Mouse (Mus musculus) layer of hippocampus, postnatal 10 days (tissue): ENCODE results near the gene Tcf25. TPM values are rescaled to one million over a fixed set of nuclear protein-coding genes. Genes with fewer than 3 reads are reported as not detected.

Source experiments
- total RNA-seq, 2 experiments: library from RNA; stranded (reverse); gene quantifications; 2 replicates each; pipeline ENCODE4 v1.2.3; 2021

Tcf25 gene
- total RNA-seq, 2 experiments from 2014 or later, result 439 to 445 TPM

Other genes starting within 250 kb of the Tcf25 start
- gene Sult5a1, start 215.4 kb upstream of the Tcf25 start, total RNA-seq, result 1 to 10 TPM in 1 of 2 experiments, under 1 TPM in 1; 0.80 to 1.1 TPM
- under 1 TPM; 0.25 to 0.41 TPM for gene Dpep1, start 187.5 kb upstream of the Tcf25 start, total RNA-seq
- 100 to 1,000 TPM; 120 to 143 TPM for gene Chmp1a, start 161.0 kb upstream of the Tcf25 start, total RNA-seq
- 1 to 10 TPM; 7.7 to 9.8 TPM for gene Spata33, start 160.9 kb upstream of the Tcf25 start, total RNA-seq
- gene Cdk10, start 148.9 kb upstream of the Tcf25 start, total RNA-seq, result 10 to 100 TPM; 70.3 to 80.8 TPM
- gene Spata2l, start 137.5 kb upstream of the Tcf25 start, total RNA-seq, result 10 to 100 TPM; 83.0 to 91.1 TPM
- 10 to 100 TPM; 23.5 to 26.1 TPM for gene Zfp276, start 119.6 kb upstream of the Tcf25 start, total RNA-seq
- gene Vps9d1, start 119.4 kb upstream of the Tcf25 start, total RNA-seq, result 10 to 100 TPM; 58.4 to 63.4 TPM
- 1 to 10 TPM; 2.5 to 4.7 TPM for gene Fanca, start 55.2 kb upstream of the Tcf25 start, total RNA-seq
- 10 to 100 TPM; 17.6 to 18.4 TPM for gene Spire2, start 41.0 kb upstream of the Tcf25 start, total RNA-seq
- gene Mc1r, start 33.4 kb downstream of the Tcf25 start, total RNA-seq, result under 1 TPM in 1 of 2 experiments, not detected in 1; 0.09 TPM
- 1,000 to 10,000 TPM; 1,031 to 1,094 TPM for gene Tubb3, start 37.7 kb downstream of the Tcf25 start, total RNA-seq
- 10 to 100 TPM; 67.5 to 69.4 TPM for gene Def8, start 49.8 kb downstream of the Tcf25 start, total RNA-seq
- gene Afg3l1, start 104.2 kb downstream of the Tcf25 start, total RNA-seq, result 10 to 100 TPM; 36.9 to 40.2 TPM
- 10 to 100 TPM; 13.2 to 16.3 TPM for gene Dbndd1, start 141.7 kb downstream of the Tcf25 start, total RNA-seq
- gene Gas8, start 145.1 kb downstream of the Tcf25 start, total RNA-seq, result 10 to 100 TPM; 39.9 to 43.0 TPM